Comparison of ENCODE assay signal across 14 mouse cellular contexts in genomic region chr13:53069076-53069690, GRCm38 (mm10).
DNase-seq lines count a peak whose midpoint lies in the region; ATAC-seq and TF ChIP-seq lines count a peak whose summit lies in the region.
"Had no signal": no experiment of that assay in that cellular context is flagged by ENCODE, and none has a peak within 500 bp of the region (broad histone marks: within the 10 kb centered on the region; RNA-seq: fewer than 3 reads in every experiment).

No protein-coding gene starts in this region.

- intact Hi-C loops in left cerebral cortex, postnatal 4 days (cut with DNase I): no loop called here
- intact Hi-C loops in left cerebral cortex, postnatal 25 days (cut with DNase I): no loop called here

- no peak for TF ChIP-seq EP300 in stomach, postnatal 0 days (optimal IDR thresholded peaks at IDR 0.05)

- no peaks in the 10 kb centered on the region for H3K9me3 ChIP-seq in embryonic facial prominence, embryonic 14.5 days (ENCODE audit: control insufficient read depth, low read length)
- no peaks in the 10 kb centered on the region for H3K9me3 ChIP-seq in stomach, postnatal 0 days (ENCODE audit: control insufficient read depth, low read length)
- H3K9me3 ChIP-seq: forebrain, embryonic 15.5 days; midbrain, embryonic 13.5 days had no signal

- peak overlapping the region; percentile 24 for H3K4me2 ChIP-seq in embryonic facial prominence, embryonic 14.5 days (ENCODE audit: low read depth, low read length)
- H3K4me2 ChIP-seq in stomach, postnatal 0 days (replicated peaks; ENCODE audit: low read depth): no peak overlapping the region; the same call in 1 of the 2 replicates
- H3K4me2 ChIP-seq: forebrain, embryonic 15.5 days; midbrain, embryonic 13.5 days had no signal

- no peak overlapping the region for H3K4me3 ChIP-seq in embryonic facial prominence, embryonic 14.5 days (ENCODE audit: low read depth, low read length)
- no peak overlapping the region for H3K4me3 ChIP-seq in stomach, postnatal 0 days (ENCODE audit: low read depth, low read length)
- H3K4me3 ChIP-seq: forebrain, embryonic 15.5 days; midbrain, embryonic 13.5 days had no signal

- no peak for TF ChIP-seq CTCF in stomach, postnatal 0 days (IDR thresholded peaks at IDR 0.05; ENCODE audit: low read depth)

- H3K9ac ChIP-seq in embryonic facial prominence, embryonic 14.5 days (ENCODE audit: low read depth, low read length): no peak overlapping the region
- H3K9ac ChIP-seq in stomach, postnatal 0 days (ENCODE audit: low read length): no peak overlapping the region
- H3K9ac ChIP-seq: forebrain, embryonic 15.5 days; midbrain, embryonic 13.5 days had no signal

- ATAC-seq in embryonic facial prominence, embryonic 14.5 days (ENCODE audit: low read depth): peak; percentile 81
- peak; percentile 21; the same call in 1 of the 2 replicates for ATAC-seq in stomach, postnatal 0 days (ENCODE audit: low FRiP score, low TSS enrichment)
- ATAC-seq: forebrain, embryonic 15.5 days; midbrain, embryonic 13.5 days; Patski had no signal

- 36% methylated on average over 22 of the region's 22 CpGs for WGBS in embryonic facial prominence, embryonic 14.5 days
- WGBS in stomach, postnatal 0 days: 53% methylated on average over 22 of the region's 22 CpGs

- no peaks in the 10 kb centered on the region for H3K27me3 ChIP-seq in embryonic facial prominence, embryonic 14.5 days (replicated peaks; ENCODE audit: control insufficient read depth, insufficient read depth, low read length)
- no peaks in the 10 kb centered on the region for H3K27me3 ChIP-seq in stomach, postnatal 0 days (ENCODE audit: control insufficient read depth, insufficient read depth, low read length)
- H3K27me3 ChIP-seq: forebrain, embryonic 15.5 days; Patski had no signal

- no peak overlapping the region for H3K27ac ChIP-seq in embryonic facial prominence, embryonic 14.5 days (replicated peaks; ENCODE audit: low read depth, low read length)
- H3K27ac ChIP-seq in stomach, postnatal 0 days (replicated peaks): no peak overlapping the region
- H3K27ac ChIP-seq: forebrain, embryonic 15.5 days; kidney, postnatal 0 days; midbrain, embryonic 13.5 days had no signal

- H3K36me3 ChIP-seq in embryonic facial prominence, embryonic 14.5 days (ENCODE audit: control insufficient read depth, insufficient read depth, low read length): no peaks in the 10 kb centered on the region
- H3K36me3 ChIP-seq in stomach, postnatal 0 days (ENCODE audit: control insufficient read depth, insufficient read depth, low read length): no peaks in the 10 kb centered on the region
- H3K36me3 ChIP-seq: forebrain, embryonic 15.5 days; midbrain, embryonic 13.5 days had no signal

- peak; percentile 58 to 66 for DNase-seq in cerebellum, postnatal 10 days
- DNase-seq in cerebellum, adult 8-10 months: no peak
- DNase-seq in left cerebral cortex, postnatal 4 days: peak; percentile 27
- DNase-seq in left cerebral cortex, postnatal 25 days (ENCODE audit: low spot score in 2 of 2): no peak
- DNase-seq in embryonic facial prominence, embryonic 14.5 days (ENCODE audit: low spot score): peak; percentile 84
- no peak for DNase-seq in stomach, postnatal 0 days (ENCODE audit: low spot score)
- no peak for DNase-seq in frontal cortex, postnatal 10 days (ENCODE audit: low spot score in 2 of 2)
- DNase-seq in kidney, postnatal 4 days: no peak
- DNase-seq: B cell, adult 2 months; lung, adult 18-20 months had no signal

- H3K4me1 ChIP-seq in embryonic facial prominence, embryonic 14.5 days (ENCODE audit: control insufficient read depth, insufficient read depth, low read length): 0 out of 2 replicates have a peak, but pooled peaks cover 5% of the 10 kb centered on the region
- H3K4me1 ChIP-seq in stomach, postnatal 0 days (replicated peaks; ENCODE audit: control insufficient read depth, insufficient read depth): no peaks in the 10 kb centered on the region; the same call in 1 of the 2 replicates
- H3K4me1 ChIP-seq: forebrain, embryonic 15.5 days had no signal

Comparison
In these comparisons a context has a peak if more than half of its experiments do, and no peak if none do; other contexts are left out.
1. DNase-seq: peak in cerebellum, postnatal 10 days (2 of 2), left cerebral cortex, postnatal 4 days (single experiment) and embryonic facial prominence, embryonic 14.5 days (single experiment); none in cerebellum, adult 8-10 months (single experiment), left cerebral cortex, postnatal 25 days (0 of 2), stomach, postnatal 0 days (single experiment), frontal cortex, postnatal 10 days (0 of 2) and kidney, postnatal 4 days (0 of 2).